Mouse (Mus musculus): ENCODE data around the gene Hes5.
A peak's percentile ranks its signal among the peaks of the same experiment; 100 is the strongest.

Hes5 gene

DNA sequence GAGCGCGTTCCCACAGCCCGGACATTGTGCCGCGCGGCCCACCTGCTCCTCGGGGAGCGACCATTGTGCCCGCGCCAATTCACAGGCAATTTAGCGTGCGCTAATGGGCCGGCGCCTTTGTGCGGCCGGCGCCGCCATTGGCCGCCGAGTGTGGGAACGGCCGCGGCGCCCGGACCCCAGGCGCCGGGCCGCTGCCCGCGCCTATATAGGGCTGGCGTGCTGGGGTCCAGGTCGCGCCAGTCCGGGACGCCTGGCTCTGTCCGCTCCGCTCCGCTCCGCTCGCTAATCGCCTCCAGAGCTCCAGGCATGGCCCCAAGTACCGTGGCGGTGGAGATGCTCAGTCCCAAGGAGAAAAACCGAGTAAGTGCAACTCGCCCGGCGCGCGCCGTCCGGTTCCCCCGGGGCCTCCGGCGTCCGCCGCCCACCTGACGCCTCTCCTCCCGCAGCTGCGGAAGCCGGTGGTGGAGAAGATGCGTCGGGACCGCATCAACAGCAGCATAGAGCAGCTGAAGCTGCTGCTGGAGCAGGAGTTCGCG lies at the start of gene Hes5:
Hes5 (plus strand) TSS at position 234 of the 536 bp plus-strand sequence.
- DNase-seq (ENCODE audit: low spot score): peak; percentile 32

DNA sequence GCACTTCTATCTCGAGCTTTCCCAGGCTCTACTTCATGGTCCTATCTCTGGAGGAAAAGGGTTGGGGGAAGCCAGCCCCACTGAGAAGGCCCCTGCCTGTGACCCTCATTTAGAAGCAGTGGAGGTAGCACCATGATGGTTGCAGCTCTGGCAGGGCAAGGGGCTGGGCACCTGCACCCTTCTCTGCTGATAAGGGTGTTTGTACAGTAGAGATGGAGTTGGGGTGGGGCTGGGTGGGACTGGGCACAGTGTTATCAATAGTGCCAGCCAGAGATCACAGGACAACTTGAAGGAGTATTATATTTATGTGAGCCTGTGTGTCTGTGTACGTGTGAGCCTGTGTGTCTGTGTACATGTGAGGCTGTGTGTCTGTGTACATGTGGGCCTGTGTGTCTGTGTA lies 49.1 kb upstream of the Hes5 start:
- DNase-seq (ENCODE audit: low spot score): no peak

DNA sequence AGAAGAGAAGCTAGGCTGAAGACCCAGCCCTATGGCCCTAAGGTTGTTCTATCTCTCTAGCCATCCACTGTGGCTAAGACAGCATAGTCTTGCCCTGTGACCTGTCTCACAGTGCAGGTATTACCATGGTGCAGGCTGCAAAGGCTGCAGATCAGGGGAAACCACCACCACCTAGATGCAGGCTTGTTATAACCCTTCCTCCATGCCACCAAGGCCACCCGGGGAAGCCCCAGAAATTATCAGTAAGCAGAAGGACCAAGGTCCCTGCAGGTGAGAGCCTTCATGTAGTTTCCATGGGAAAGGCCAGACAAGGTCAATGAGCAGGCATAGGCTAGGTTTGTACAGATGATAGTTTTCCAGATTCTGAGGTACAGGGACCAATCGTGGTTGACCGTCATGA lies 46.9 kb upstream of the Hes5 start:
- DNase-seq (ENCODE audit: low spot score): no peak

DNA sequence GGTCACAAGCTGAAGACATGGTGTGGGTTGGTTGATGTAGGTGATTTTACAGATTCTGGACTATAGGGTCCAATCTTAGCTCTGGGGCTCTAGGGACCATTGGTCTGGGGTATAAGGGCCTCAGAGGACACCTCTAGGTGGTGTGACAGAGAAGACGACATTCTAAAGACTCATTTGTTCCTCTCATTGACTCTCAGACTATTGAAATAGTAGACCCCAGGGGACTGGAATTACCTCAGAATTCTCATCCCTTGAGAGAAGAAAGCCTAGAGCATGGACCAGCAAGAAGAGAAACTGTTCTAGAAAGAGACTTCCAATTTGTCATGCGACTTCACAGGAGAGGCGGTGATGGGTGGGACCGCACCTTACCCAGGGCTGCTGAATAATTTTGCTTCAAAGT lies 46.5 kb upstream of the Hes5 start:
- no peak for DNase-seq (ENCODE audit: low spot score)

DNA sequence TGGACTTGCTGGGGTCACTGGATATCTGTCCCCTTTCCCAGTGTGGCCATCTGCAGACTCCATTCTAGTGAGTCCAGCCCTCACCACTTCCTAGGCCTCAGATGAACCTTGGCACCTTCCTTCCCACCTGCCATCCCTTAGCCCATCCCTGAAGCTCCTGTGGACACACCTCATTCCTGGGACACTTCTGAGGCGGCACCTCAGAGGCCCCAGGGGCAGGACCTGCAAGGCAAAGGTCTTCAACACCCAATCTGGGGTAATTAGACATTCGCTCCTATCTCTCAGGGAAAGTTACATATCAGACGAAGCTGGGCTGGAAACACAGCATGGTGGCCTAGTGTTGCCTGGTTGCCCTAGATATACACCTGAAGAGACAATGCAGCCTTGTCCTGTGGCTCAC lies 46.0 kb upstream of the Hes5 start:
- DNase-seq (ENCODE audit: low spot score): no peak

DNA sequence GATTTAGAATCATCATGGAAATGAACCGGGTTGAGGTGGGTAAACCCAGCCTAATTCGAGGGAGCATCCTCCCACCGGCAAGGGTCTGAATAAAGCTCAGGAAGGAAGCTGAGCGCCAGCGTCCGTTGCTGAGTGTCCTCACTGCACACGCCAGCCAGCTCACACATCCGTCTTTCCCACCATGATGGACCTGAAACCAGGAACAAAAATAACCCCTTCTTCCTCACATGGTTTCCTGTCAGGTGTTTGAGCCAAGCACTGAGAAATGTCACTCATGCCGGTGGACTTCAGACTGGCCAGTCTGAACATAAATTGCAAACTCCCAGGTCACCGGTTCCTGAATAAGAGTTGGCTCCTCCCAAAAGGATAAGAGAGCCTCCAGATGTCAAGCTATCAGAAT lies 45.4 kb upstream of the Hes5 start:
- no peak for DNase-seq (ENCODE audit: low spot score)

DNA sequence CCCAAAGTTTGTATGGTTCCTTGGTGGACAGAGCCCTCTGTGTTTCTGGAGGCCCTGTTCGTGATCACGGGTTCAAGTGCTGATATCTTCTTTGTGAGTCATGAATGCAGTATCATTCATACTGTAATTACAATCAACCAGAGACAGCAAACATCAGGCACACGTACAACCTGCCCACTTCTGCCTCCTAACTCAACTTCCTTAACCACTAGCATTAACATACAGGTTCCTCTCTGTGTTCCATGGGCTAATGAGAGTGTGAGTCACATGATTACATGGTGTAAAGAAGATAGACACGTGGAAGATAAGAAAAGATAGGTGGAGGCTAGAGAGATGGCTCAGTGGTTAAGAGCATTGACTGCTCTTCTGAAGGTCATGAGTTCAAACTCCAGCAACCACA lies 44.1 kb upstream of the Hes5 start:
- no peak for DNase-seq (ENCODE audit: low spot score)

DNA sequence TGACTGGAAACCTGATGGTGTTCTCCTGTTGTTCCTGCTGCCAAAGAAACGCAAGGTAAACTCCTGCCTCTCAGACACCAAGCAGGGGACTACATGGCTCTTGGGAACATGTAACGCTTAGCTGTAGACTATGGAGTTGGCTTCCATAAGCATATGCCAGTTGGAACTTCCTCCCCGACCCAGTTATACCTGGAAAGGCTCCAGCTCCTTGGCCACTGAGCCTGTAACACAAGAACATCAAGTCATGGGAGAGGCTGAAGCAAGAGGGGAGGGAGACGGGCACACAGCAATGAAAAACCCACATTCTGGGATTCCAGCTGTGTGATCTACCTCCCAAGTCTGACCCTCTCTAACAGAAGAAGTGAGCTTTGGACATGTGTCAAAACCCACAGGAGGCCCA lies 38.4 kb upstream of the Hes5 start:
- DNase-seq (ENCODE audit: low spot score): no peak

DNA sequence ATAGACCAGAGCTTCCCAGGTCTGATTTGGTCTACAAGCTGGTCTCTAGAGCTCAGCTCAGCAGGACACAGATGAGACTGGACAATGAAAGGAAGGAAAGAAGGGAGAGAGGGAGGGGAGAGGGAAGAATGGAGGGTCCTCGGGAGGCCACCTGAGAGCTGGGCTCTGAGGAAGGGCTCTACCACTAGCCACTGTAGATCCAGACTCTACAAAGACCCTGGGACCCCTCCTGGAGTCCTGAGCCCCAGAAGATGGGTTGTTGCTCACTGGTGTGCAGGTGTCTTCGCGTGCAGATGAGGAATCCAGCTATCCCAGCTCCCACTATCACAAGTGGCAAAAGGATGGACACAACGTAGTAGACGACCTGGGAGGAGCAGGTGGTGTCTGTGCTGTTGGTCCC lies 37.8 kb upstream of the Hes5 start:
- no peak for DNase-seq (ENCODE audit: low spot score)

DNA sequence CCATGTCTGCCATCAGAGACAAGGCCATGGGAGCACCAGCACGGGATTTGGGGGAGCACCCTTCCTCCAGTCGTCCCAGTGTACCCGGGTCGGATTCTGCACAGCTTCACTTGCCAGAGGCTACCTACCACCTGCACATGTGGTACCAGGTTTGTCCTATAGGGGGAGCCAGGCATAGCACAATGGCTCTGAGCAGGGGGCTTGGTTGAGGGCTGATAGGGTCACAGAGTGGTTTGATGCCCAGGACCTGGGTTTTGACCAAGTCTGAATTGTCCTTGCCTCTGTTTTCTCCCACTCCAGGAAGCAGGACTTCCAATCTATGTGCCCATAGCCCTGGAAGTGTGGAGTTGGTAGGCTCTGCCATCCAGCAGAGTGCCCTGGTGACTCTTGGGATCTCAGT lies 35.3 kb upstream of the Hes5 start:
- peak; percentile 49 for DNase-seq (ENCODE audit: low spot score)

DNA sequence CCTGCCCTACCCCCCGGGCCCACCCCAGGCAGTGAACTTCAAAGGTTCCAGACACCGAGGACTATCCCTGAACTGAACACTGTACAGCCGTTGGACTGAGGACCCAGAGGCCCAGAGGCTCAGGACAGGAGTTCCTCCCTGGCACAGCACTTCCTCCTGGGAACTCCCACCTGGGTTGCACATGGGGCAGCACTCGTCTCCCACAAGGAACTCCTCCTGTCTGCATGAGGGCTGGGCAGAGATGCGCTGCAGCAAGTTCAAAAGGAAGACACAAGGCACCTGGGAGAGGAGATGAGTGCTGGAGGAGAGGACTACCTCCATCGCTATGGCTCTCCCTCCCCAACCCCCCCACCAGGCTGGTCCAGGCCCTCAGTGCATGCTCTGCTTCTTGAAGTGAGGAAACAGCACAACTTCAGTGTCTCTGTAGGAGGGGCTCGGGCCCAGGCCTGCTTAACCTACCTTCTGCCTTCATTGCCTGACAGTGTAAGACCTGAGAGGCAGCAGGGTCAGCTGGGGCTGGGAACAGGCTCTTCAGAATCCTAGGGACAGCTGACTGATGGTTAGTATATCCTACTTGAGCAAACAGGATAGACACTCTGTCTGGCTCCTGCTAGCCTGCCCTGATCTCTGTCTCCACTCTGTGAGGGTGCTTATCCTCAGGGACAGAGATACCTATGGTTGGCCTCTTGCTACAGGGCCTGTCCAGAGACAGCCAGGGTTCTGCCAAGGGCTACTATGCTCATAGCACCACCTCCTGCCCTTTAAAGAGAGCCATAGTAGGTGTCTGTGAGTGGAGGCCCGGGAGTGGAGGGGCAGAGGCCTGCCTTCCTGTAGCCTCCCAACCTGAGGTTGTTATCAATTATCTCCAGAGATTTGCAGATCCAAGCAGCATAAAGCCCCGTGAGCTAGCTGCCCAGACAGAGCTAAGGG lies 33.5 kb upstream of the Hes5 start:
- no peak for DNase-seq (ENCODE audit: low spot score)

DNA sequence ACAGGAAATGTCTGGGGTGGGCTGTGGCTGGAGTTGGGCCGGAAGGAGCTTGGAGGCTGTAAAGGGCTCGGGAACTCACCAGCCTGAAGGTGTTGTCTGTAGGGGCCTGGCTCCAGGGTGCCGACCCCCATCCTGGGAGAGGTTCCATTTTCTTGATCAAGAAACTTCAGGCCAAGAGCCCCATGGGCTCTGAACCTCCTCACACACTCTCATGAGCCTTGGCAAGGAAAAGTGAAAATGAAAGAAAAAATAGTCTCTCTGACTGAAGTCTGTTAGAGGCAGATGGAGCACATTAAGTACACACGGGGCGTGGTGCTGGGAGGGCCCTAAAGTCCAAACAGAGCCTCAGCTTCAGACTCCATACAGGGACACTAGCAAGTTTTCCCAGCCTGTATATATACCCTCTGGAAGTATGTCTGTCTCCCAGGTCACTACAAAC lies 32.8 kb upstream of the Hes5 start:
- DNase-seq (ENCODE audit: low spot score): peak; percentile 61

DNA sequence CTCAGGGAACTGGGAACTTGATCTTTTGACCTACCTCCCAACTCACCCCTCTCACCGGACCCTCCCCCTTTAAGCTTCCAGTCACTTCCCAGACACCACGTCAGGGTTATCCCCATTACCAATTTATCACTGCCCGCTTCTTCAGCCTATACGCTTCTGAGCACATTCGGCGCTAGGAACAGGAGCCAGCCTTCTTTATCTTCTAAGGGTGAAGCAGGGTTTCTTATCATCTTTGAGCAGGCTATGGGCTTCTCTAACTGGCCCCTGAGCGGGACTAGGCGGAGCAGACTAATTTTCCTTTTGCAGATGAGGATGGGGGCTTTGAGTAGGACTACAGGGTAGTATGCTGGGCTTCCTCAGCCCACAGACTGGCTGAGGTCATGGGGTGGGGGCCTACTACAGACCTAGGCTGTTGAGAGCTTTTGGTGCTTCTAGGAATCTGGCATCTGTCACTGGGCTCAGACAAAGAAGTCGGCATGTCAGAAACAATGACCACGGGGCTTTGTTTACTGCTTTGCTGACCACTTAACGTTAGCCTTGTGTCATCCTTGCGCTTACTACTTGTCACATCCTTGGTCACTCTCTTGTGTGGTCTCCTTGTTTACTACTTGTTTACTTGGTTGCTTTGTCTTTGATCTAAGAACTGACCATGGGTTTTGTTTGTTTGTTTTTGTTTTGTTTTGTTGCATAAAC lies 32.2 kb upstream of the Hes5 start, which contains the start of gene Tnfrsf14:
Tnfrsf14 (minus strand) TSS at position 169 of the 693 bp plus-strand sequence.
- DNase-seq (ENCODE audit: low spot score): no peak

DNA sequence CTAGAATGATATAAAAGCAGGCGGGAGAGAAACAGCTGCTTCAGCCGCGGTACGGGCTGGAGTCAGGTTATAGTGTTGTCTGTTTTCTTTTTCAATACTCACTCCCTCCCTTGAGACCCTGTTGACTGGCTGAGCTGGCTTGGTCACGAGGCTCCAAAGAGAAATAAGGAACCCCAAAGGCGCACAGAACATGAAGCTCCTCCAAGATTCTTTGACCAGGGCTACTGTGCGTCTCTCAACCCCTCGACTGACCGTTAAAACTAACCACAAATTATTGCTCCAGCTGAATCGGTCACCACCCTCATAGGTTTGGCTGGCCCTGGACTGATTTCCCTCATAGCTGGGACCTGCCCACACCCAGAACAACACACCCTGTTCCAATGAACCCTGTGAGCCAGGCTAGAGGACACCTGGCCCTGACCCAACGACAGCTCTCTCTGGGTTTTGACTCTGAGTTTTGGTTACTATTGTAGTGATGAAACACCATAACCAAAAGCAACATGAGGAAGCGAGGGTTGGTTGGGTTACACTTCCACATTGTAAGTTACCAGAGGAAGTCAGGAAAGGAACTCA lies 31.5 kb upstream of the Hes5 start:
- no peak for DNase-seq (ENCODE audit: low spot score)

DNA sequence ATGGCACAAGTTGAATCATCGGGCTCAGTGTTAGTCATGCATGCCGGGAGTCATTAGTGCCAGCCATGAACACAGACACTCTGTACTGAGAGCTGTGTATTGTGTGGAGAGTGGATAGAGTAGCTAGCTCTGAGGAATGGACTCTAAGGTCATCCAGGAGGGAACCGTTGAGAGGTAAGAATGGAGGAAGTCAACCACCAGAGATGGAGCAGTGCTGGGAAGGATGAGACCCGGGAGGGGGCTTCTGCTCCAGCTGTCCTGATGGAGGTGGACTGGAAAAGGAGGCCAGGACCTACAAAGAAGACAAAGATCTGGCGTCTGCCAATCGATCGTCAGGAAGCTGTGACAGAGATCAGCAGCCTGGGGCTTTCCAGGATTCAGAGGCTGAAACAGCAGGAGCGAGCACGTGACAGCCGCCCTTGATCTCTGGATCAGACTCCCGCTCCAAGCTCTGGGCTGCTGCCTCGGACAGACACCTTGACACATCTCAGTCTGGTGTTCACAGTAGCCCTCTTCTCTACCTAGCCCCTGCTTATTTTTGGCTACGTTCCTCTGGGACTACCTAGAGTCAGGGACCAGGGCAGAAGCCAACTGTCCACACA lies 27.3 kb upstream of the Hes5 start:
- DNase-seq (ENCODE audit: low spot score): no peak

DNA sequence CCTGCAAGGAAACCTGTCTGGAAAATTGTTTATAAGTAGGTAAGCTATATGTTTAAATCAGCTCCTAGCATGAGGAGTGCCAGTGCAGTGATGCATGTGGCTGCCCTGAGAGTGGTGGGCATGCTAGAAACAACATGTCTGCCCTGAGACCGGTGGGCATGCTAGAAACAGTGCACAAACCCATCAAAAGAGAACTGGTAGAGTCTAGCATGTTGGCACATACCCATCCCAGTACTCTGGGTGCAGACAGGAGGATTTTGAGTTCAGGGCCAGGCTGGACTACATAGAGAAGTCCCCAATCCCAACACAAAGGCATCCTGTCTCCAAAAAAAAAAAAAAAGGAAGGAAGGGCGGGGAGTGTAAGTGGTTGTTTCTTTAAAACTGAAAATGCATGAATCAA lies 25.9 kb upstream of the Hes5 start:
- no peak for DNase-seq (ENCODE audit: low spot score)

DNA sequence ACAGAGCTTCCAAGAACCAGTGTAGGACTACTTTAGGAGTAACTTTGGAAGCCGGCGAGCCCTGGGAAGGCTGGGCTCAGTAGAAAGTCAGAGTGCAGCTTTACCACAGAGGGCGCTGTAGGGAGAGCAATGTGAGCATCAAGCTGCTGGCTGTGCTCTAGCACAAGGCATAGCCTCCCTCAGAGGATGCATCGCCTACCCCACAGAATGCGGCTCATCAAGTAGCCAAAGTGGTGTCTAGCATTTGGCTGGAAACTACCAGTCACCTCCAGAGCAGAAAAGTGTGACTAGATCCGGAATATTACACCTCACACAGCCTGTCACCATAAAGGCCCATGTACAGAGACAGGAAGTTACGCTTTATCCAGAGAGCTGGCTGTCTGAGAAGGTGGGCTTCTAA lies 24.9 kb upstream of the Hes5 start:
- DNase-seq (ENCODE audit: low spot score): peak; percentile 81

DNA sequence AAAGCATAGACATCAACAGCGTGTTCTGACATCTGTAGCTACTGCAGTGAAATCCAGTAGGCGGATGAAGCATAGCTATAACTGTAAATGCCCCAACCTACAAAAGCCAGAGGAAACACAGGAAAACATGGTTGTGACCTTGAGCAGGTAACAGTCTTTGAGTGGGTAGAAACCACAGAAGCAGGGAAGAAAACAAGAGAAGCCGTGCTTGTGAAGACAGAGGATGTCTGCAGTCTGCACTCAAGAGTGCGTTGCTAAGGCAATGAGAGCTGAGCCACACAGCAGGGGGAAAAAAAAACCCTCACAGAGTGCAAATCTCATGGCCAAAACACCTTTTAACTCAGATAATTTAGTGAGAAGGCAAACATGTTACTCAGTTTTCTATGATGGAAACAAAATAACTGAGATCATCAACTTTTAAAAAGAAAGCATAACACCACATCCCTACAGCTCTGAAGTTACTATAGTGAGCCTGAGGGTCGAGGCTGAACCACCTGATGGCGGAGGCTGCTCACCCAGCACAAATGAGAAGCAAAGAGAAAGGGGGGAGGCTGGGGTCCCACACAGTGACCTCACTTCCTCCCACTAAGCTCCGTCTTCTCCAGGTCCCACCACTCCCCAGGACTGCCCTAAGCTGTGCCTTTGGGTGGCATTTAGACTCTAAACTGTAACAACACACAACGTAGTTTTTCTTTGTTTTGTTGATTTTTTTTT lies 24.0 kb upstream of the Hes5 start:
- peak; percentile 92 for DNase-seq (ENCODE audit: low spot score)

DNA sequence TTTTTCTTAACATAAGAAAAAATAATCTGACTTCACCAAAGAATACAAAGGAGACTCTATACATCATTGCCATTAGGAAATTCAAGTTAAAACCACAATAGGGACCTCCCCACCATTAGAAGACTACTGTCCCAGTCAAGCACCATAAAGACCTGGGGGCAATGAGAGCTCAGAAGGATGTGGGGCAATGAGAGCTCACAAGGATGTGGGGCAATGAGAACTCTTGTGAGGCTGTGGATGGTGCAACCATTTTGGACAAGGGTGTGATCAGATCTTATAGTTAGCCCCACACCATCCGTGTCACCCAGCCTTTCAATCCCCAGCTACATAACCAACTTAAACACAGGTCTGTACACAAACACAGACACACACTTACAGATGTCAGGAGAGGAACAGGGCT lies 23.0 kb upstream of the Hes5 start:
- DNase-seq (ENCODE audit: low spot score): no peak

DNA sequence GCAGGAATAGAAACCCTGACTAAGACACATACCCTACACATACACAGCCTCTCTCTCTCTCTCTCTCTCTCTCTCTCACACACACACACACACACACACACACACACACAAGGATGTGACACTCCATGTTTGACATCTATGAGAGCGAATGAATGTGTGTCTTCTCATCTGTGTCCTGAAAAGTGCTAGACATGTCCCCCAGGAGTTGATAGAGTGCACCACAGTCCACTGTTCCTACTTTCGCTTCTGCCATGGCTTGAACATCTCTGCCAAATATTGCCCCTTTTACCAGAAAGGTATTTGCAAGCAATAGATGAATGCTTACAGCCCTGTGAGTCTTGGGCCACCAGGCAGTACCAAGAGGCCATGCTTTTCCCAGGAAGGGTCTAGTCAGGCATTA lies 20.6 kb upstream of the Hes5 start:
- no peak for DNase-seq (ENCODE audit: low spot score)

DNA sequence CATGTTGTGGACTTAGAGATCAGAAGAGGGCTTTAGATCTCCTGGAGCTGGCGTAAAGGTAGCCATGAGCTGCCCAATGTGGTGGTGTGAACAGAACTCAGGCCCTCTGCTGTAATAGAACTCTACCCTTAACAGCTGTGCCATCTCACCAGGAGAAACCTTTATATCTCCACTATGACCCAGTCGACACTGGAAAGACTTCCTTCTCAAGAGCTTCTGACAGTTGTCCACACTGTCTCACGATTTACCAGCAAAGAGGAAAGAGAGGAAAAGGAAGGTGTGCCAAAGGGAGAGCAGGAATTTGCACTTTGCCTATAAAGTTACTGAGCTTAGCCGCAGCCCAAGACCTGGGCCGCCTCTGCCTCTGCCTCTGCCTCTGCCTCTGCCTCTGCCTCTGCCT lies 18.9 kb upstream of the Hes5 start:
- DNase-seq (ENCODE audit: low spot score): no peak

Data from T-cell, adult 2 months (primary cell).